Mouse (Mus musculus): ENCODE measurements around the gene Prodh2. TPM values are rescaled to one million over a fixed set of nuclear protein-coding genes. Genes with fewer than 3 reads are reported as not detected.
"Not testable (repeated sequence)": the region's sequence is repeated elsewhere in the genome, so short reads cannot be mapped to it uniquely, and the experiment has no call there.

Prodh2 gene
- polyA plus RNA-seq, 1 experiment from 2014 or later: not detected

- ATAC-seq (ENCODE audit: insufficient read depth) (no peak), DNase-seq (peak; percentile 74)
- WGBS: 30% methylated on average over 16 of the region's 16 CpGs
- Histone ChIP-seq H3K36me3 (ENCODE audit: insufficient read depth) (no peaks in the 10 kb centered on the region), H3K9me3 (ENCODE audit: low read depth, low read length) (no peaks in the 10 kb centered on the region), H3K4me3 (ENCODE audit: low read depth, low read length) (no peak overlapping the region), H3K9ac (no peak overlapping the region), H3K27ac (ENCODE audit: low read depth) (no peak overlapping the region), H3K4me1 (ENCODE audit: insufficient read depth) (no peaks in the 10 kb centered on the region), H3K4me2 (no peak overlapping the region), H3K27me3 (ENCODE audit: insufficient read depth, low read length) (no peaks in the 10 kb centered on the region)
- TF ChIP-seq CTCF (IDR thresholded peaks at IDR 0.05; ENCODE audit: low read depth): peak; percentile 74
Observed at GRCm38 (mm10) chr7:30490251-30490956, 3.0 kb upstream of the Prodh2 start.

- Histone ChIP-seq H3K36me3 (ENCODE audit: insufficient read depth) (no peaks in the 10 kb centered on the region), H3K27me3 (ENCODE audit: insufficient read depth, low read length) (no peaks in the 10 kb centered on the region), H3K4me3 (ENCODE audit: low read depth, low read length) (no peak overlapping the region), H3K9ac (no peak overlapping the region), H3K4me2 (no peak overlapping the region), H3K9me3 (ENCODE audit: low read depth, low read length) (no peaks in the 10 kb centered on the region), H3K4me1 (ENCODE audit: insufficient read depth) (no peaks in the 10 kb centered on the region), H3K27ac (ENCODE audit: low read depth) (no peak overlapping the region)
- DNase-seq (peak; percentile 5), ATAC-seq (ENCODE audit: insufficient read depth) (no peak)
- WGBS: 19% methylated on average over 6 of the region's 6 CpGs
- 0 out of 2 replicates have a peak, but pooled peaks have one; percentile 15 for TF ChIP-seq CTCF (IDR thresholded peaks at IDR 0.05; ENCODE audit: low read depth)
Observed at GRCm38 (mm10) chr7:30490957-30491307, 2.5 kb upstream of the Prodh2 start.

- H3K4me3 ChIP-seq (ENCODE audit: low read depth, low read length): no peak overlapping the region
- no peak overlapping the region for H3K4me2 ChIP-seq
- H3K9ac ChIP-seq: no peak overlapping the region
- H3K36me3 ChIP-seq (ENCODE audit: insufficient read depth): no peaks in the 10 kb centered on the region
- DNase-seq (peak; percentile 90), ATAC-seq (ENCODE audit: insufficient read depth) (no peak)
- H3K27me3 ChIP-seq (ENCODE audit: insufficient read depth, low read length): no peaks in the 10 kb centered on the region
- 12% methylated on average over 4 of the region's 4 CpGs for WGBS
- no peaks in the 10 kb centered on the region for H3K4me1 ChIP-seq (ENCODE audit: insufficient read depth)
- peak; percentile 87 for TF ChIP-seq CTCF (IDR thresholded peaks at IDR 0.05; ENCODE audit: low read depth)
- H3K9me3 ChIP-seq (ENCODE audit: low read depth, low read length): no peaks in the 10 kb centered on the region
- no peak overlapping the region for H3K27ac ChIP-seq (ENCODE audit: low read depth)
Observed at GRCm38 (mm10) chr7:30492765-30493164, 657 bp upstream of the Prodh2 start.

GRCm38 (mm10) chr7:30495506-30496042 is 2.2 kb downstream of the Prodh2 start:
- H3K9ac ChIP-seq; H3K4me3 ChIP-seq (ENCODE audit: low read depth, low read length); H3K4me2 ChIP-seq; H3K36me3 ChIP-seq (ENCODE audit: insufficient read depth); H3K27me3 ChIP-seq (ENCODE audit: insufficient read depth, low read length); ATAC-seq (ENCODE audit: insufficient read depth); H3K27ac ChIP-seq (ENCODE audit: low read depth); H3K4me1 ChIP-seq (ENCODE audit: insufficient read depth); H3K9me3 ChIP-seq (ENCODE audit: low read depth, low read length): not testable (repeated sequence)
- WGBS: 48% methylated on average over 5 of the region's 5 CpGs
- DNase-seq: peak; percentile 6

- peak; percentile 49 for TF ChIP-seq CTCF (IDR thresholded peaks at IDR 0.05; ENCODE audit: low read depth)
- H3K27me3 ChIP-seq (ENCODE audit: insufficient read depth, low read length); H3K27ac ChIP-seq (ENCODE audit: low read depth); H3K9me3 ChIP-seq (ENCODE audit: low read depth, low read length); H3K4me1 ChIP-seq (ENCODE audit: insufficient read depth); H3K9ac ChIP-seq; H3K4me3 ChIP-seq (ENCODE audit: low read depth, low read length); H3K36me3 ChIP-seq (ENCODE audit: insufficient read depth); ATAC-seq (ENCODE audit: insufficient read depth); H3K4me2 ChIP-seq: not testable (repeated sequence)
- DNase-seq: peak; percentile 36
- WGBS: 75% methylated on average over 5 of the region's 5 CpGs
Observed at GRCm38 (mm10) chr7:30501159-30501558, 7.7 kb downstream of the Prodh2 start.

GRCm38 (mm10) chr7:30508061-30508460 is 14.6 kb downstream of the Prodh2 start:
- Histone ChIP-seq H3K4me1 (ENCODE audit: insufficient read depth) (no peaks in the 10 kb centered on the region), H3K4me3 (ENCODE audit: low read depth, low read length) (no peak overlapping the region), H3K36me3 (ENCODE audit: insufficient read depth) (no peaks in the 10 kb centered on the region), H3K4me2 (no peak overlapping the region), H3K27me3 (ENCODE audit: insufficient read depth, low read length) (no peaks in the 10 kb centered on the region), H3K27ac (ENCODE audit: low read depth) (no peak overlapping the region), H3K9ac (no peak overlapping the region), H3K9me3 (ENCODE audit: low read depth, low read length) (no peaks in the 10 kb centered on the region)
- 63% methylated on average over 4 of the region's 4 CpGs for WGBS
- DNase-seq: no peak
- no peak for TF ChIP-seq CTCF (IDR thresholded peaks at IDR 0.05; ENCODE audit: low read depth)
- no peak for ATAC-seq (ENCODE audit: insufficient read depth)

- no peaks in the 10 kb centered on the region for H3K9me3 ChIP-seq (ENCODE audit: low read depth, low read length)
- 49% methylated on average over 24 of the region's 24 CpGs for WGBS
- H3K9ac ChIP-seq: no peak overlapping the region
- no peak overlapping the region for H3K4me3 ChIP-seq (ENCODE audit: low read depth, low read length)
- no peak overlapping the region for H3K4me2 ChIP-seq
- ATAC-seq (ENCODE audit: insufficient read depth): no peak
- no peaks in the 10 kb centered on the region for H3K4me1 ChIP-seq (ENCODE audit: insufficient read depth)
- DNase-seq: no peak
- no peaks in the 10 kb centered on the region for H3K36me3 ChIP-seq (ENCODE audit: insufficient read depth)
- H3K27ac ChIP-seq (ENCODE audit: low read depth): no peak overlapping the region
- no peaks in the 10 kb centered on the region for H3K27me3 ChIP-seq (ENCODE audit: insufficient read depth, low read length)
- TF ChIP-seq CTCF (IDR thresholded peaks at IDR 0.05; ENCODE audit: low read depth): no peak
Observed at GRCm38 (mm10) chr7:30515003-30515760, 21.8 kb downstream of the Prodh2 start.

Measured in lung, embryonic 14.5 days (tissue).